Mouse (Mus musculus) kidney, adult 18-20 months (tissue): ENCODE measurements around the gene Kif22.
"Not testable (repeated sequence)": the region's sequence is repeated elsewhere in the genome, so short reads cannot be mapped to it uniquely, and the experiment has no call there.

Source experiments
- DNase-seq: peaks from one replicate; pipeline ENCODE4 v3.0.0; 2021

Gene Kif22

GRCm38 (mm10) chr7:127041851-127042672, at the start of gene Kif22:
Gene Kif22, minus strand, starts transcription at chr7:127042471.
- DNase-seq: peak; percentile 91

GRCm38 (mm10) chr7:127091114-127091896, 49.0 kb upstream of the Kif22 start, which contains the start of gene AI467606:
Gene AI467606, plus strand, starts transcription at chr7:127091359.
- DNase-seq: no peak

GRCm38 (mm10) chr7:127090154-127091113, 48.2 kb upstream of the Kif22 start:
- DNase-seq: no peak

- no peak for DNase-seq
Observed at GRCm38 (mm10) chr7:127088901-127089845, 46.9 kb upstream of the Kif22 start.

GRCm38 (mm10) chr7:127088083-127088482, 45.8 kb upstream of the Kif22 start:
- DNase-seq: no peak

- DNase-seq: not testable (repeated sequence)
Observed at GRCm38 (mm10) chr7:127087278-127088010, 45.2 kb upstream of the Kif22 start, which contains the start of gene Zg16. Gene Zg16, minus strand, starts transcription at chr7:127087328.

GRCm38 (mm10) chr7:127085751-127086150, 43.5 kb upstream of the Kif22 start:
- DNase-seq: not testable (repeated sequence)

GRCm38 (mm10) chr7:127084794-127085193, 42.5 kb upstream of the Kif22 start:
- DNase-seq: no peak

- DNase-seq: no peak
Observed at GRCm38 (mm10) chr7:127083689-127084088, 41.4 kb upstream of the Kif22 start.

- no peak for DNase-seq
Observed at GRCm38 (mm10) chr7:127082995-127083394, 40.7 kb upstream of the Kif22 start.

- no peak for DNase-seq
Observed at GRCm38 (mm10) chr7:127082271-127082670, 40.0 kb upstream of the Kif22 start.

GRCm38 (mm10) chr7:127080045-127080444, 37.8 kb upstream of the Kif22 start:
- no peak for DNase-seq

GRCm38 (mm10) chr7:127077692-127078091, 35.4 kb upstream of the Kif22 start:
- no peak for DNase-seq

GRCm38 (mm10) chr7:127076188-127076587, 33.9 kb upstream of the Kif22 start:
- peak; percentile 35 for DNase-seq

GRCm38 (mm10) chr7:127073221-127073620, 30.9 kb upstream of the Kif22 start:
- DNase-seq: no peak

GRCm38 (mm10) chr7:127070871-127071413, 28.7 kb upstream of the Kif22 start:
- no peak for DNase-seq

- DNase-seq: no peak
Observed at GRCm38 (mm10) chr7:127066317-127066716, 24.0 kb upstream of the Kif22 start.

GRCm38 (mm10) chr7:127065538-127065937, 23.3 kb upstream of the Kif22 start:
- DNase-seq: no peak

GRCm38 (mm10) chr7:127055026-127055585, 12.8 kb upstream of the Kif22 start:
- DNase-seq: no peak

GRCm38 (mm10) chr7:127031244-127031643, 11.0 kb downstream of the Kif22 start:
- DNase-seq: no peak
